Mouse (Mus musculus): ENCODE results near the gene Irgm1.
"Not testable (repeated sequence)": the region's sequence is repeated elsewhere in the genome, so short reads cannot be mapped to it uniquely, and the experiment has no call there.

Irgm1 gene

DNA sequence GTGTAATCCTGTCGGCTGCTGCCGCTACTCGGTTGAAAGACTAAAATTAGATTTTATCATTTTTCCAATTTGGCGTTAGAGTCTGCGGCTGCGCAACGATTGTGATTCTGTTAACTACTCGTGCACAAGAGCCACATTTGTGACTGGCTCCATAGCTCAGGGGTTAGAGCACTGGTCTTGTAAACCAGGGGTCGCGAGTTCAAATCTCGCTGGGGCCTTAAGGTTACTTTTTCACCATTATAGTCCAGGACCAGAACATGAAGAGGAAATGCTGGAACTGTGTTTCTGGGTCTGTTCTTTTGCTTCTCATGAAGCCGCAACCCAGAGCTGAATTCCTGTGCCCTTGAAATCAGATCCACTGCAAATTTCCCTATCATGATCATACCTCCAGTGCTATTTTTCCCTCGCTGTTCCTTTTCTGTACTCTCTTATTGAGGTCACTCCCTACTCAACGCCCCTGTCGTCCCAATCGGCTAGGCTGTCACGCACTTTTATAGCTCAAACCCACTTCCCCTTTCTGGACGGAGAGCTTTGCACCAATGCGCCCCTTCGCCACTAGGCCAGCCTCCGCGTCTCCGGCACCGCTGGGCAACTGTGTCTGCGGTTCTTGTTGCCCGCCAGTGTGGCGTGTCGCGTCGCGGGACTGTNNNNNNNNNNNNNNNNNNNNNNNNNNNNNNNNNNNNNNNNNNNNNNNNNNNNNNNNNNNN, 17.9 kb downstream of the Irgm1 start:
- peak; percentile 86 for DNase-seq (ENCODE audit: low spot score)

DNA sequence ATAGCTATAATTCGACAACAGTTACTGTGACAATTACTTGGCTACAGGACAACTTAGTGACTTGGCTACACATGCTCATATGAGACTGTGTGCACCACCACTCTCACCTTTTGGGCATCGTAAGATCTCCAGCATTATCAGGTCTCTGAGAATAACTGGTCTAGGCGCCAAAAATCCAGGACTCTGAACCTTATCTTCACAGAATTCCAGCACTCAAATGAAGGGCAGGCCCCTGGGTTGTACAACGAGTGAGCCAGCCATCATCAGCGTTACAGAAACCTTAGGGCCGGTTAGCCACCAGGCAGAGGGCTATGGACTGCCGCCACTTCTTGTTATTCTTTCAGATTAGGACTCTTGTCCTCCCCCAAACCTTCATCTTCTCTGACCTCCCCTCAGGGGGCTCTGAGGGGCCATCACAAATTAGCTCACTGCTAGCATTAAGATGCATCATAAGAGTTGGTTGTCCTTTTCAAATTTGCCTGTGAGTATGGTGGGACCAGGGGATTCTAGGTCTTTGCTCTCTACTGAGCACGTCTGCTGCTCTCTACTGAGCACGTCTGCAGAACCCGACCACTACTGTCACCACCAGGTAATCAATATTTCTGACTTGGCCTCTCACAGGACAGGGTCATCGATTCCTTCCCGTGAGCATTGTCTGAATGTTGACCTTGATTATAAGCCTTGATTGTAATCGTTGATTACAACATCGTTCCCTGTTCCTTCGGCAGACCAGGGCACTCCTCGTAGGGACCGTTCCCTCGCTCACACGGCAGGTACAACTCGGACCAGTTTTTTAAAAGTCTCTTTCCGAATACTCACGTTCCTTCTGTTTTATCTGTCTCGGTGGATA, 18.6 kb downstream of the Irgm1 start:
- DNase-seq (ENCODE audit: low spot score) = no peak

DNA sequence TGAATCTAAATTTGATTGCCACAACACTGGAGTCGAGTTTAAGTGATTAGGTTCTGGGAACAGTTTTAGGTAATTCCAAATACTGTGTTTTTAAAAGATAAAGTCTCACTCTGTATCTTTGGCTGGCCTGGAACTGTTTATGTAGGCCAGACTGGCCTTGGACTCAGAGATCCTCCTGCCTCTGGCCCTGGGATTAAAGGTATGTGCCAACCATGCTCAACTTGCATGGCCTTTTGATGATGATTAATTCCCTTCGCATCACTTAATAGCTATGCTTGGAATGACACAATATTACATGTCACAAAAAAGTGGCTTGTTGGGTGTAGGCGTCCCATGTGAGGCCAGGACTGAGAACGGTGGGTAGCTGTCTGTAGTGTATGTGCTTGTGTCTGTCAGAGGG, 19.3 kb downstream of the Irgm1 start:
- no peak for DNase-seq (ENCODE audit: low spot score)

DNA sequence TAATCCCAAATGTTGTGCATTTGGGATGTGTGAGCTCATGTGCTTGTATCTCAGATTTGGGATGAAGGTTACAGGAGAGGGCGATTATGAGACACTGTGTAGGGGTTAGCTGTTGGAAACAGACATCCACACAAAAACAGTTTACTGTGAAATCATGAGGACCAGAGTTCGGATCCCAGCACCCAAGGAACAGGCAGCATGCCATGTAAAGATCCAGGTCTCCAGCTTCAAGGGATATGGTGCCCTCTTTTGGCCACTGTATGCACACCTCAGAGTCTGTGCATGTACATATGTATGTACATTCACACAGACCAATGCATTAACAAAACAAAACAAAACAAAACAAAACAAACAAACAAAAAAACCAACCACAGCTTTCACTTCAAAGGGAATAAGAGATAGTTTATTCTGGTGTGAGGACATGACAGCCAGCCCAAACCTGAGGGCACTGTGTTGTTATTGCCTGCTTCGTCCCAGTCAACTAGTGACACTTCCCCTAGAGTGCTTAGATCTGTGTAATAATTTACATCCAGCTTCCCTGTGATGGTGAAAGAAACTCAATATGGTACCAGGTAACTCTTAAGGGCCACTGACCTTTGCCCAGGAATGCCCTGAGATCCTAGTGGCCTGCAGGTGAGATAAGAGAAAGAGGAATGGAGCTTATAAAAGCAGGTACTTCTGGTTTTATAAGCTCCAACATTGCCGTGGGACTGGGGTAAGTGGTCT, 20.1 kb downstream of the Irgm1 start:
- no peak for DNase-seq (ENCODE audit: low spot score)

DNA sequence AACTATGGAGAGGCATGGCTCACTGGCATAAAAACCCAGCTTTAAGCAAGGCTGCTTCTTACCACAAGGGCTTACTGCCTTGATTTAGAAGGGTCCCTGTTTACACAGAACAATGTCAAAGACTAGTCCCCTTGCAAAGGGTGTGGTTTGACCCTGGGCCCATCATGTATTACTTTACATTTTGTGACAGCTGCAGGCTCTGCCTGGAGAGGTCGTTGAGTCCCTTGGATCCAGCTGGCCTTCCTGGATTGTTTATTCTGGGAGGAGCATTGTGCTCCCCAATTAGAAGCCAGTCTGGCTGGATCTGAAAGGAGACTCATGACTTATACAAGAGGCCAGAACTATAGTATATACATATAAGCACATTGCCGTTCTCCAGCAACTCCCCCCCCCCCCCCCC, 21.2 kb downstream of the Irgm1 start:
- DNase-seq (ENCODE audit: low spot score) = no peak

DNA sequence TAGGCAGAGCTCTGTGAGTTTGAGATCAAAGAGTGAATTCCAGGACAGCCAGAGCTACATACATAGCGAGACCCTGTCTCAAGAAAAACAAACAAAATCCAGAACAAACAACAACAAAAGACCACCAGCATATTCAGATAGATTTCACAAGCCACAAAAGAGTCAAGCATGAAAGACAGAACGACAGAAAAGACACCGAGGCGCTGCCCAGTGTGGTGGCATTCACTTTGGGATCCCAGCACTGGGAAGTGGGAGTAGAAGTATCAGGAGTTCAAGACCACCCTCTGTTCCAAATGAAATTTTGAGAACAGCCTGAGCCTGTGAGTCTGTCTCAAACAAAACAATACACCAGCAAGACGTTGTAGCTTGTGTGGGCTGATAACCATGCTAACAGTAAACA, 24.6 kb downstream of the Irgm1 start:
- no peak for DNase-seq (ENCODE audit: low spot score)

DNA sequence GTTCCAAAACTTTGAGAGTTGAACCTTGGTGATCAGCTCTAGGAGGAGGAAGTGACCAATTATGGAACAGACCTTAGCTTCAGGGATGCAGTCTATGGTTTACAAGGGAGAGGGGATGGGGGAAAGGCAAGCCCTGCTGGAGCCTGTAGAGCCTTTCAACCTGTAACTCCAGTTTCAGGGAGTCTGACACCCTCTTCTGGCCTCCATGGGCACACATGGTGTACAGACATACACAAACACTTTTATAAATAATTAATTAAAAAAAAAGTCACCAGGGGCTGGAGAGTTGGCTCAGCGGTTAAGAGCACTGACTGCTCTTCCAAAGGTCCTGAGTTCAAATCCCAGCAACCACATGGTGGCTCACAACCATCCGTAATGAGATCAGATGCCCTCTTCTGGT, 25.1 kb downstream of the Irgm1 start:
- not testable (repeated sequence) for DNase-seq (ENCODE audit: low spot score)

DNA sequence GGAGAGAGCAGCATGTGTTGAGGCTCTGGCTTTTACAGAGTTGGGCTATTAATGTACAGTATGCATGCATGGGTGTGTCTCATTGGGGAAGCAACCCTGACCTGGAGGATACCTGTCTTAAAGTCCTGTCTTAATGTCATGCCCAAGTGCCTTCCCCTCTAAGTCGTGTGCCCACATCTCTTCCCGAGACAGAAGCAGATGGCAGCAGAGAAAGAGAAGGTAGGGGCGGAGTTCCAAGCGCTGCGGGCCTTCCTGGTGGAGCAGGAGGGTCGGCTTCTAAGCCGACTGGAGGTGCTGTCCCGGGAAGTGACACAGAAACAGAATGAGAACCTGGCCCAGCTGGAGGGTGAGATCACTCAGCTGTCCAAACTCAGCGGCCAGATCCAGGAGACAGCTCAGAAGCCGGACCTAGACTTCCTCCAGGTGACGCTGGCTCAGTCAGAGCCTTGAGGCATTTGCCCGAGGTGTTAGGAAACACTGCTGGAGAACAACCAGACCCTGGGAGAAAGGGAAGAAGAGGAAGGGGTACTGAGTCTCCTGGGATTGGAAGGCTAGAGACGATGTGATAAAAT, 26.2 kb downstream of the Irgm1 start:
- DNase-seq (ENCODE audit: low spot score) = no peak

DNA sequence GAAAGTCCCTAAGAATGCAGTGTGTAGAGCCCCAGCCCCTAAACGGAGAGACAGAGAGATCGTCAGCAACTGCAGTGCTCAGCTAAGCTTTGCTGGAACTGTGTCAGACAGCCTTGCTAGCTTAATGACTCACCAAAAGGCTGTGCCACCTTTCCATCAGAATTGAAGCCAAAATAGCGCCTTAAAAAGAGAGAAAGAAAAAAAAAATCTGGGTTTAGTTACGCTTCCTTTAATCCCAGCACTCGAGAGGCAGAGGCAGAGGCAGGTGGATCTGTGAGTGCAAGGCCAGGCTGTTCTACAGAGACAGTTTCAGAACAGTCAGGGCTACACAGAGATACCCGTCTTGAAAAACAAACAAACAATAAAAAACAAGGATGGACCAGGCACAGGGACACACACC, 27.2 kb downstream of the Irgm1 start:
- no peak for DNase-seq (ENCODE audit: low spot score)

DNA sequence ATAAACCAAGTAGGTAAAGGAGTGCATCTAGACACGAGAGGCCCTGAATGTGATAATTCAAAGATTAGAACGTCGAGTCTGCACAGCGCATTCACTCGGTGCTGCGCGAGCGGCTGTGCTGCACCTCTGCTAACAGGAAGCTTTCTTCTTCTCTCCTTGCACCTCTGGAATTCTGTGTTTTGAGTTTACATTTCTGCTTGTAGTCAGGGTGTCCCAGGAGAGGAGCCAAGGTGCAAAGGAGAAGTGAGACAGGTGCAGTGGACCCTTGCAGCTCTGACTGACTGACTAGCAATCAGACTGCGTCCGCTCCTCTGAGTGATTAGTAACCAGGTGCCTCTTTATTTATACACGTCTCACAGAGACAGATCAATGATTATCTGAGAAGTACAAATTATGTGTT, 28.3 kb downstream of the Irgm1 start:
- no peak for DNase-seq (ENCODE audit: low spot score)

DNA sequence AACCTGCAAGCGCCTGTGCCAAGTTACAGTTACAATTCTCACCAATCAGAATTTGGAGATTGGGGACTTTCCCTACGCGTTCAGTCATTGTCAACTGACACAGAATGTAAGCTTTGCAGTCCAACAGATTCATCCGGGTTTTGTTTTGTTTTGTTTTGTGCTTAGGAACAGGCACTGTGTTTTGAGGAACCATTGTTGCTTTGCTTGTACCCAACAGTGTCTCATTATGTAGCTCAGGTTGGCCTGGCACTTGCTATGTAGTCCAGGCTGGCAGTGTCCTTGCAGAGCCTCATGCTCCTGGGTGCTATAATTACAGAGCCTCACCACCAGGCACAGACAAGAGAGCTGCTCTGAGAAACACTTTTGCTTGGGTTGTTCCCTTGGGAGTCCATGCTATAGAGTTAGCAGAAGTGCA, 29.1 kb downstream of the Irgm1 start:
- no peak for DNase-seq (ENCODE audit: low spot score)

DNA sequence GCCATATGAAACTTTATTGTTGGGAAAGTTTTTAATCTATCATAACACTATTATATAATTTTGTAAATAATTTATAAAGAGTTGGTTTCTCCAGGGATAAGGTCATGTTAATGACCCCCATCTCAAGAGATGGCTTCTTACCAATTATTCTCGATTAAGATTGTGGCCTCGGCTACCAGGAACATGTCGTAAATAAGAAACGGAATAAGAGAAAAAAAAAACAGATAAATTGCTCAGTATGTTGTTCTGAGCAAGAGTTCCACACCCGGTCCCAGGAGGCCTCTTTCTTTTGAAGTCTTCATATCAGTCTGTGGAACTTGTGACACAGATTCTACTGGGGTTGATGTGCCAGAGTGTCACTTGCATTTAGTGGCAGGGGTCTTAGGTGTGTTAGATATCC, 30.3 kb downstream of the Irgm1 start:
- DNase-seq (ENCODE audit: low spot score) = no peak

DNA sequence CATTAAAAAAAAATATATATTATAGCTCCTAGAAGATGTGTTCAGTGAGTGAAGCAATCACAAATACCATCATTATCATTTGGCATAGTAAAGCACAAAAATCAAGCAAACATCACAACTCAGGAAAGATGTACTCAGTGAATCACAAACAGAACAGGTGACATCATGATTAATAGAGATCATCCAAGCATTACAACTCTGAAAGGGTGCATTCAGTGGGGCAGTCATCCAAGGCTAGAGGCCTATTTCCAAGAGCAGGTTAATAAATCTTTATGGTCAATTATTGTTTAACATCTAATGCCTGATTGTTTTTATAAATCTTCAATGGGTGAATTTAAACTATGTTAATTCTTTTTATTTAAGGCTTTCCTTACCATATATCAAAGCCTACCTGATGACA, 30.7 kb downstream of the Irgm1 start:
- no peak for DNase-seq (ENCODE audit: low spot score)

DNA sequence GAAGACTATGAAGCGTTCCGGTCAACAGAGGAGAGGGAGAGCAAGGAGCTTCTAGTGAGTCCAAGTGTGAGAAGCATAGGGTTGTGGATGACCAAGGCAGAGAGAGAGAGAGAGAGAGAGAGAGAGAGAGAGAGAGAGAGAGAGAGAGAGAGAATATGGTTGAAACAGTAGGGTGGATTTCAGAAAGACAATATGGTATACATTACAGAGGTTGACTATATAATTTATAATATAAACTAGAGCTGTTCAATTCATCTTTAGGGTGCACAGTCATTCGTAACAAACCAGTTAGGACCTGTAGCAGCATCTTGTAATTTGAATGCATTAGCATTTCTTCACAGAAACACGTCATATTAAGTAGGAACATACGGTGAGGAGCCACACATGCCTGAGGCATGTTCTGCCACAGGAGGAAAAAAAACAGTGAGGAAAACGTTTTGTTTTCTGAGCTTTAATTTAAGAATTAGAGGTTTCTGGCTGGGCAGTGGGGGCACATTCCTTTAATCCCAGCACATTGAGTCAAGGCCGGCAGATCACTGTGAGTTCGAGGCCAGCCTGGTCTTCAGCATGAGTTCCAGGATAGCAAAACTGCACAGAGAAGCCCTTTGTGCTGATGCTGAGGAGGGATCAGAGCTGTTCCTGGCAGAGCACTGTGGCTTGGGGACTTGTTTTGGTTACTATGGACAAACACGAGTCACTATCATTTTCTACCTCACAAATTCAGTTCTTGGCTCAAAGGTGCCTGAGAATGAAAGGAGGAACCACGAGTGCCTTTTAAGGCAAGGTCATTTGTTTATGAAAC, 32.4 kb downstream of the Irgm1 start:
- no peak for DNase-seq (ENCODE audit: low spot score)

DNA sequence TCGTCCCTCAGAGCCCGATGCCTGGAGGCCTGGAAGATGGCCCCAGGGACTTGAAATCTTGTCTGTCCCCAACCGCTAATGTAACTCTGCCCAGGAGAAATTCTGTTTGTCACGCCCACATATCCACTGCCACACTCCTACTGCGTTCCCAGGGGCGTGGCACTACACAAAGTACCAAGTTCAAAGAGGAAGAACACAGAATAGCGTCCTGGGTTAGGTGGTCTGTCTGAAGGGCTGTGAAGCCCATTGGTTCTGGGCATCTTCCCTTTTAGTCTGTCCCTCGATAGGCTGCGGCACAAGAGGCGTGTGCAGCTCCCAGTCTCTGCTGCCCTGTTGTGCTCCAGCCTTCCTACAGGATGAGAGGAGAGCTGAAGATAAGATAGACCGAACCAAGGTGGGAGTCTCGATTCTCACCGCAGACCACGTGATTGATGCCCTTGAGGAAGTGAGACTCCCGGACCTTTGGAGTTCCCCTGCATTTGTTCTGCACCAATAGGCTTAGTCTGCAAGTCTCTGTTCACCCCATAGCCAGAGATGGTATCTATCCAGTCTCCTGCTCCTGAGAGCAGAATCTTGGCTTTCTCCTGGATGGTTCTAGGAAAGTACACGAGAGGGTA, 33.2 kb downstream of the Irgm1 start:
- DNase-seq (ENCODE audit: low spot score) = peak; percentile 28

DNA sequence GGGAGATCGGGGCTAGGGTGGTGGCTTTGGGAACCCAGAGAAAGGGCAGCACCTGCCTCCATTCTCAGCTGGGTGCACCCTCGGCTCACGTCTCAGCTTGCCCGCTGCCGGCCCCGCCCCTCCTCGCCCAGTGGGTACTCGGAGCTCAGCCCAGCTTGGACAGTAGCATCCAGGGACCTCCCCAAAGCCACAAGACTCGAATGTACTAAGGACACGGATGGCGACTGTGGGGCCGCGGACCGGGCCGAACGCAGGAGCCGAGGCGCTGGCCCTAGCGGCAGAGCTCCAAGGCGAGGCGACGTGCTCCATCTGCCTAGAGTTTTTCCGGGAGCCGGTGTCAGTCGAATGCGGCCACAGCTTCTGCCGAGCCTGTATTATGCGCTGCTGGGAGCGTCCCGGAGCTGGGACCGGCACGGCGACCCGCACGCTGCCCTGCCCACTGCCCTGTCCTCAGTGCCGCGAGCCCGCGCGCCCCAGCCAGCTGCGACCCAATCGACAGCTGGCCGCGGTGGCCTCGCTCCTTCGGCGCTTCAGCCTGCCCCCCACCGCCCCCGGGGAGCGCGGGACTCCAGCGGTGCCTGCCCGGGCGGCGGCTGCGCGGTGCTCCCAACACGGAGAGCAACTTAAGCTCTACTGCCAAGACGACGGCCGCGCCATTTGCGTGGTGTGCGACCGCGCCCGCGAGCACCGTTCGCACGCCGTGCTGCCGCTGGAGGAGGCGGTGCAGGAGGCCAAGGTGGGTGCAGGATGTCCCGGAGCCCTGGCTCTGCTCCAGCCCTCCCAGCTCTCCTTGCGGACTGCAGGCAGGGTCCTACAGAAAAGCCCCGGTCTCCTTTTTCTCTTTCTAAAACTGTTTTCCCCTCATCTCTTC, 33.9 kb downstream of the Irgm1 start:
- DNase-seq (ENCODE audit: low spot score) = peak; percentile 40

DNA sequence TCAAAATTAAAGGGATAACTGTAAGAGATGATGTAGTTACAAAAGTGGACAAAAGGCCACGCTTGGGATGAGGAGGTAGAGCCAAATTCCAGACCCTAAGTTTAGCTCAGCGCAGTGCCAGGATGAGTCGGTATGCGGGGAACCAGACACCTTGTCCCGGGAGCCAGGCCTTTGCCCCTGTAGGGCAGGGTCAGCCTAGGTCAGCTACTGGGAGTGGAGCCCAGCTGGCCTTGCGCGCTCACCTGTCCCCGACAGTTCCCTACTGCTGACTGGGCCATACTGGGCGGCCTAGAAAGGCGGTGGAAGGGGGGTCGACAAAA, 34.5 kb downstream of the Irgm1 start:
- no peak for DNase-seq (ENCODE audit: low spot score)

DNA sequence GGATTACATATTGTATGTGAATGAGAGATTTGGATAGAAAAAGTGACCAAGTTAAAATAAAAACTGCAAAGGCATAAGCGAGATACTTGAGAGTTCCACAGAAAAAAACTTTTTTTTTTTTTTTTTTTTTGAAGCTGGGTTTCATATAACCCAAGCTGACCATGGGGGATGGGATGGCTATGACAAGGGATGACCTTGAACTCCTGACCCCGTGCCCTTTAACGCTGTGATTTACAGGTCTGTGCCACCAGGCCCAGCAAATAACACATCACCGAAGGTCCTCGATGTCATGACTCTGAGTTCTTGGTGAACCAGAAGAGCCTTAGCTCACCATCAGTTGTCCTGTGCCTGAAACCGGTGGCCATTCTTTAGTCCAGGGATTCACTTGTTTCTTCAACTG, 35.6 kb downstream of the Irgm1 start:
- DNase-seq (ENCODE audit: low spot score) = no peak

DNA sequence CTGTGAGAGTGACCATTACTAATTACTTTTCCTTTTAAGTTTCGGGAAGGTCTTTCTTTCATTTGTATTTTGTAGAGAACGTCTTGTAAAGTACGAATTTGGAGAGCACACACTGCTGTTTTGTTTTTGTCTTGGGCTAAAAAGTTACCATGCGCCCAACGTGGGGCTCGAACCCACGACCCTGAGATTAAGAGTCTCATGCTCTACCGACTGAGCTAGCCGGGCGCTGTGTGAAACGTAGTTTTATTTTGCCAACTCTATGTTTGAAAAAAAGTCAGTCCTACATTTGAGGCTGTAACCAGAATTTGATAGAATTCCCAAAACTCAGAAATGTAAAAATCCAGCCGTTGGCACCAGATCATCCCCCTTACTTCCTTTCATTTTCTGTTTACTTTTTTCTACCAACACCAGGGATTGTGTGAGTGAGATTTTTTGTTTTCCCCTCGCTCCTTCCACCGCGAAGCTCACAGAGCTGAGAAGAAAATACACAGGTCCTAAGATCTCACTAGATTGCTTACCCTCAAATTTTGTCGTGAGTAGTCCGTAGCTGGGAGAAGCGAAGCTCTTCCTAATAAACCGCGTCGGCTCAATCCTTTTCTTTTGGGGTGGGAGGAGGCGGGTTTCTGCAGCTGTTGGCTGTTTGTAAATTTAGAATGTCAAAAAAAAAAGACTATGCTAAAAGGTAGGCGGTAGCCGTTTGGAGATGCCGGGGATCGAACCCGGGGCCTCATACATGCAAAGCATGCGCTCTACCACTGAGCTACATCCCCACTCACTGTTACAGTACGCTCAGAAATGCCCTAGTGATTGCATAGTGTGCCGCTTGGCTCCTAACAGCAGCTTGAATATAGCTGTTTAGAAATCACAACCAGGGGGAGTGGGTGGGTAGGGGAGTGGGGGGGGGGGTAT, 37.5 kb downstream of the Irgm1 start:
- peak; percentile 91 for DNase-seq (ENCODE audit: low spot score)
